Mouse (Mus musculus) heart, adult 9 months (tissue): ENCODE measurements at regions not wholly inside any gene's neighbourhood (a gene's known extent, or its start where the extent isn't known, plus 50 kb on each side); places are given as distances from the start of the nearest gene placed in this dataset.

Source experiments
- DNase-seq, 2 experiments: peaks; one replicate each; pipeline ENCODE4 v3.0.0; 2022; ENCODE audit warnings: low spot score in 2 of 2

DNA sequence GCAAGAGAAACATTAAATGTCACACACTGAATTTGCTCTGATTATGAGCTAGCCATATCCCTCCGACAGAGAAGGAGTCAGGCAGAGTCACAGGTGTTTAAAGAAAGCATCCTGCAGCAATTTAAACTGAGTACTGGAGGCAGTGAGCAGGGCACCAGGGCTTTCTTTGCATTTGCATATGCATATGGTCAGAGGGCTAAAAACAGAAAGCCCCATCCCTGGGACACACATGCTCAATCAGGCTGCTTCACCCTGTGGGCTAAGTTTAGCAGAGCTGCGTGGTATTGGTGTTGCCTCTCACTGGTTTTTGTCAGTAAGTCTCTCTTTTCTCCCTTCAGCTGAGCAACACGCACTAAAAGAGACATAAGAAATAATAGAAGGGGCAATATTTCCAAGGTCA, 289.9 kb upstream of the Rps6ka3 start:
- no peak for DNase-seq

DNA sequence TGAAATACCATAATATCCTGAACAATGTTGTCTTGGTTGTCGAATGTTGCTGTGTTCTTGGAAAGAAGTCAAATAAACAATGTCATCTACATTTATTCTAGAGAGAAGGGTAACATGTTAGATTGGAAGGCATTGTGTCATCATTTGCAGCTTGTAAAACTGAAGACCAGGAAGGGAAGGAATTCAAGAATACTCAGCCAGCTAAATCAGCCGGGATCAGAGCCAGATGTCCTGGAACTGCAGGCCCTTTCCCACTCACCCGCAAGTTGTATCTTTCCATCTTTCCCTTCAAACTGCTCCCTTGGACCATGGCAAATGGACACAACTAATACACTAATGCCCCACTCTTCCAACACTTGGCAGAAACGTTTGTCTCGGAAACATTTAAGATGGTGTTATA, 288.7 kb upstream of the Rps6ka3 start:
- no peak for DNase-seq

DNA sequence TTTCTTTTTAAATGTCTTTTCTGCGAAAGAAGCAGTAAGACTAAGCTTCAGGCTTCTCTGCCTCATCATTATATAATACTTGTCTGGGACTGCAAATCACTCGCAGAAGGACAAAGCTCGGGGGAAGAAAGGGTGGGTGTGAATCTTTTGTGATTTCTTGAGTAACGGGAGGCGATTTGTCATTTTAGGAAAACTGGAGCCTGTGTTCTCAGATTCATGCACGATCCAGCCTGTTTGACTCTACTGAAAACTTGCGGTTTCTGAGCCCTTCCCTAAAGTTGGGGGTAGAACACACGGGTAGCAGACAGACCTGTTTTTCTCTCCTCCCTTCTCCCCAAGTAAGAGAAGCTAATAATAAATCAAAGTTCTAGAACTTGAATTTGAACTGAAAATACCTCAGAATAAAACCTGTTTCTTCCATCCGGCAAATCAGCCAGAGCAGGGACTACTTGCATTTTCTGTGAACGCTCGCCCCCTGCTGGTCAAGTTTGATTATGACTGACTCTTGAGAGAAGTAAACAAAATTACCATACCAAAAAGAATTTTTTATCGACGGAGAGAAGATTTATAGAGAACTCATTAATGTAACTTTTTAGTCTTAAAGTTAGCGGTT, 288.2 kb upstream of the Rps6ka3 start:
- DNase-seq, result peak; percentile 0 to 39

DNA sequence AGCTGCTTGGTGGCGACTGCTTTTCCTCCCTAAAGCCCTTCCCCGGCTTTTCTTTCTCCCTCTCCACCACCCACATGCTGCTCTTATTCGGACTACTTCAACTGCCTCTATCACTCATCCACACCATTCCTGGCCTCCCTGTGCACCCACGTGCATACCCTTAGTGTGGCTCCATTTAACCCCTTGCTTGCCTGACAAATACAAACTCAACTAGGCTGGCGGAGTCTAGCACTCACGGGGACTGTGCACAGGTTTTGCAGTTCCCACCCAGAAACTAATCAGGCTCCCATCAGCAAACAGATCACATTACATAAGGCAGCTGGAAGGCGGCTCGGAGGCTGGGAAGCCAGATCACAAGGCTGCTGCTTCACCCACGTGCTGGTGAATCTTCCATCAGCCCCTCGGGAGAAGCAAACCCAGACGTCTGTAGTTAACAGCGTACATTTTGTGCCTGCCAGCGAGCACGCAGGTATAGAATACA, 287.0 kb upstream of the Rps6ka3 start:
- peak in 1 of 2 experiments; percentile 1 for DNase-seq

DNA sequence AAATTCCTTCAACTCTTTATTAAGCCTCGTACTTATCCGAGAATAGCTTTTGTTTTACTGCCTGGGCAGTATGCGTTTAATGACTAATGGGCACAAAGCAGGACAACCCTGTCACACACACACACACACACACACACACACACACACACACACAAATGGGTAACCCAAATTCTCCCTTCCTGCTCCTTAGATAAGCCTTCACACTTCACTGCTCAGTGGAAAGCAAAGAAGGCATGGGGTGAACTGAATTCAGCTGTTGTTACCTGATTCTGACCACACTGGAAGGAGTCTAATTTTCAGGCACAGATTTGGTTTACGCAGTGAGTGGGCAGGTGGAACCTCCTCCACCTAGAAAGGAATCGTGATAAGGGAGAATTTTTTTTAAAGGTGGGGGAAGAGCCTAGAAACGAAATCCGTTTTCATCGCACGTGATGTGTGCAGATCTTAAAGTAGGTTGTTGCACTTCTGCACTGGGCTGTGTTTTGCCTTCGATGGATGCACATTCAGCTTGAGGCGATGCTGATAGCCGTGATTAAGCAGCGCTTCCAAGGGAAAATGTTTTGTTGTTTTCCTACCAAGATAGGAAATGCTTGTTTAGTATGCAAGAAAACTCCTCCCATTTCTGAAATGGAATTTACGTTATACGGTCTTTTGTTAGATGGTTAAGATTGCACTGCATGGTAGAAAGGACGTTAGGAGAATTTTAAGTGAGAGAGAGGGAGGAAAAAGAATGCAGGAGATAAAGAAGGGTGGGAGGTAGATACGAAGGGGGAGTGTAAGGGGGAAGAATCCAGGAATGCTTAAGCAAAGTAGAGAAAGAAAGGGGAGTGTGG, 286.2 kb upstream of the Rps6ka3 start:
- DNase-seq, result no peak

DNA sequence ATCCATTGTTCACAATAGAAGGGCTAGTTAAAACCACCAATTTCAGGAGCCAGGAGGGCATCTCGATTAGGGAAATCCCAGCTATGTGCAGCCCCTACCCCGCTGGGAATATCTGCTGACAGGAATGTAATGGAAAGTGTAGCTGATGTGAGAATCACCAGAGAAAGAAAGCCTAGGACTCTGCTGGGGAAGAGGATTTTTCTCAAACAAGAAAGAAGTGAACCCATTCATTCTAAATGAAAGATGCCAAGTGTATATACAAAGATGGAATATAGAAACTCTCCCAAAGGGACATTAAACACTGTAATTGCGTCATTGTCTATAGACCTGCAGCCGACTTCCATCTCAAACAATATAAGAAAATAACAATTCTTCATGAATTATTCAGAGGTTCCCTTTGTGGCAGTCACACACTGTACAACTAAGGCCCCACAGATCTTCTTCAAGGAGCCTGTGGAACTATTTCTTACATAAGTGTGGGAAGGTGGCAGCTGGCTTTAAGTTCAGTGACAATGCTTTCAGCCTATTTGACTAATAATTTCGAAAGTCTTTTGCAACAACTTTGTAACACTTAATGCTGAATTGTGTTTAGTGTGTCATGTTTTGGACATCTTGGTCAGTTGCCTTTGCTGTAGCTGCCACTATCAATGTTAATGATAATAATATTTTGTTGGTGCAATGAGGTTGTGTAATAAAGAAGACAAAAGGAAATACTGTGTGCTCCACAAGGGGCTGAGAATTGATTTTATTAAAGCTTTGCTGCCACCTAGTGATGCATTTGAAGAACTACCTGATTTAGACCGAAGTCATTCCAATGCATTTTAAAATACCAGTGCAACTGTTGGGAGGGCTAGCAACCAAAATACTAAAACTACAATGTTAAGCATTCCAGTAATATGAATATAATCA, 285.4 kb upstream of the Rps6ka3 start:
- no peak for DNase-seq

DNA sequence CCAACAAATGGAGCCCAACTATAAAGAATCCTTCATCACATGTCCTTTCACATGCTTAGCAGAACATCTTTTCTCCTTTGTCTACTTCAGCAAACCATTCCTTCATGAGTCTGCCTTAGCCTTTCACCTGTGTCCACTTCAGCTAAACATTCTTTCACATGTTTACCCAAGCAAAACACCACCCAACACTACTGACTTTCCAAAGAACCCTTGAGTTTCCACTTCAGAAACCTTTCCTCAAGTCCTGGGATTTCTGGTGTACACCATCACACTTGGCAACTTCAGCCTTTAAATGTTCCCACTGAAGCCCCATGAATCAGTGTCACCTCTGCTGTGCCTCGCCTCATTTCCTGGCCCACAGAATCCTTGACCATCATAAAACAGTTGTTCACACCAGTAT, 278.2 kb upstream of the Rps6ka3 start:
- DNase-seq, result no peak

DNA sequence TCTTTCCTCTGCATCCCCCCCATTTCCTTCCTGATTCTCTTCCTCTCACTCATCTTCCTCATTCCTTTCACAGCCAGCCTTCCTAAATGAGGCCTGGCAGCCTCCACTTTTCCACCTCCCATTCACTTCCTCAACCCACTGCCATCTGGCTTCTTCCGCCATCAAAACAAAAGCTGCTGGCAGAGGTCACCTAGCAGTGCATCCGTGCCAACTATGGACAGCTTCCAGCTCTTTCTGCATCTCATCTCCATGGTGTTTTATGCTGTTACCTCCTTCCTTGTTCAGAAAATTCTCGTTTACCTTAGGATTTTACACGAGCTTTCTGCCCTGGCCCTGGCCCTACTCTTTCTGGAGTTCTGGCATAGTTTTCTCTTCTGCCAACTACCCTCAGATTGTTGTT, 262.9 kb upstream of the Rps6ka3 start:
- no peak for DNase-seq

DNA sequence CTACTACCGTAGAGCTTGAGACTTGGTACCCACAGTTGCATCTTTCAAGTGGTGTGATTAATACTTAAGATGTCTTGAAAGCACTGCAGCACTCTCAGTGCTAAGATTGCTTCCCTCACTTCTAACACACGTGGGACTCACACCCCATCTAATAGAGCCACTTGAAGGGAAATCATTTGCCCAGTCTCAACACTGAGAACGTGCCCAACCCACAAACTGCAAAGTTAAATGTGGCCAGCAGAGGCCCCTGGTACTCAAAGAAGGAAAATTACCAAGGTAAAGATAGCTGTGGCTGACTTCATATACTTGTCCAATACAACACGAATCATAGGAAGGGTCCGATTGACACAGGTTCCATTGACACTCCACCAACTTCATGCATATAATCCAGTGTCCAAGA, 238.4 kb upstream of the Rps6ka3 start:
- DNase-seq, result no peak

DNA sequence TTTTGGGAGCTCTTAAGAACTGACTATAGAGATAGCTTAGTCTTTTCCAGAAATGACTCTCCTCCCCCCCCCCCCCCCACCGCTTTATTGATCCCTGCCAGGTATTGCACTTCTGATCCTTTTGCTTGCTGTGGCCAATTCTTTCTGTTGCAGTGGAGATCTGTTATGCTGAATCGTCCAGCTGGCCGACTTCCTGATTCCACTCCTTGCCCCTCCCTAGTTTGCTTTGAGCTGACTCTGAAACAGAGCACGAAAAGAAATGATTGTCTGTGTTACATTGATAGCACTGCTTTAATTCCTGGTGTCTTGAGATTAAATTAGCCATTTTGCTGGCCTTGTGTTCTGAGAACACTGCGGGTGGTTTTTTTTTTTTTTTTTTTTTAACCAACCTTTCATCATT, 233.5 kb upstream of the Rps6ka3 start:
- DNase-seq, result no peak

DNA sequence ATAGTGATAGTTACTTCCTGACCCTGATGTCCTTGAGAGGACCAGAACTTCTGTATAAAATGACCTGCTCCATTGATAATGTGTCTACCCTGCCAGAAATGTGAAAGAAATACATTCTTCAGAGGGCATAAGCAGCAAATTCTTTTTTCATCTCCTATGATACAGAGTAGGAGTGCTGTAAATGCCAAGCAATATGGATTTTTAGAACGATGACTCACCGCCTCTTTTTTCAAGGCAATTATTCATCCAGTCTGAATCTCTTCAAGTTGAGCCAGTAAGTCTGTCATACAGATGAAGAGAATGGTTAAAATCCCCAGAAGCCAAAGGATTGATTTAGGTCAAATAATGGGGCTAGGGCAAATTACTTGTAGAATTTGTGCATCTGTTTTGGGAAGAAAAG, 225.4 kb upstream of the Rps6ka3 start:
- no peak for DNase-seq

DNA sequence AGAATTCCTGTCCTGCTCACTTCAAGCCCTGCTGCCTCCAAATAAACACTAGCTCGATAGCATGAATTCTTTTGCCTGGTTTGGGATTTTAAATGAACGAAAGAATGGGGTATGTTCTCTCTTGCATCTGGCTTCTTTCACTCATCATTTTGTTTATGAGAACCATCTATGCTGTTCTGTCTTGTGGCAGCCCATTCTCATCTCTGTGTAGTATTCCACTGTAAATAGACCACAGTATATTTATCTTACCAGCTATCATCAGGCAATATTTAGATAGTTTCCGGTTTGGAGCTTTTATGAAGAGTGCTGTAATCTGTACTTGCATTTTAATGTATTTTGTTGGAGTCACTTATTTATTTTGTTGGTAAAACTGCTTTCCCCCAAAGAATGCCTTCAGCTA, 222.4 kb upstream of the Rps6ka3 start:
- DNase-seq, result no peak

DNA sequence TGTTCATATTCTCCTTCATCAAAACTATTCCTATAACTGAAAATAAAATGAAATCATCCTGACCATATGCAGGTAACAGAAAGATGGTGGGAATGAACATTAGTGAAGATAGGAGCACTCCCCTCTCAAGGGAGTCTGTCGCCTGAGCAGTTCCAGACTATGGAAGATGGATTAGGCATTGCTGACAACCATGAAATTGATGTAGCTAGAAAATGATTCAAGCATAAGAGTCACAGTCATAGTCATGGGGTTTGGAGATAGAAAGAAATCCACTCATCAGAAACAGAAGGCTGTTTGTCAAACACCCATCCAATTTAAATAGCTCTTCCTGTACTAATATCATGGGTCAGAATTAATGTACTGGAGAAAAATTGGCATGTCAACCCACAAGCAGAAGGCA, 191.2 kb upstream of the Rps6ka3 start:
- DNase-seq, result no peak

DNA sequence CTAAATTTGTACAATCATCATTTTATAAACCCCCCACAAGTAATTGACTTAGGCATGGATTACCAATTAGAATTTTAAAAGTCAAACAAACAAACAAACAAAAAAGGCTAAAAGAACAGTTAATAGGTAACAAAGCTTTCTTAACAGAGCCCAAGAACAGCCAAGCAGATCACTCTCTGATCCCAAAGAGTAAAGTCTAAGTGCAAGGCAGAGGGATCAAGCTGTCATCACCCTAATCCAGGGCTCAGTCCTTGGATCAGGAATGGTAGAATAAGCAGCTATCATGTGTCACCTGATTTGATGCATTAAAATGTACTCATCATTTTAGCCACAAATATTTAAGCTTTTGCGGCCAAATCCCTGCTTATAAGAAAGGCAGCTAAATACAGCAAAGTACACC, 183.8 kb upstream of the Rps6ka3 start:
- no peak for DNase-seq

DNA sequence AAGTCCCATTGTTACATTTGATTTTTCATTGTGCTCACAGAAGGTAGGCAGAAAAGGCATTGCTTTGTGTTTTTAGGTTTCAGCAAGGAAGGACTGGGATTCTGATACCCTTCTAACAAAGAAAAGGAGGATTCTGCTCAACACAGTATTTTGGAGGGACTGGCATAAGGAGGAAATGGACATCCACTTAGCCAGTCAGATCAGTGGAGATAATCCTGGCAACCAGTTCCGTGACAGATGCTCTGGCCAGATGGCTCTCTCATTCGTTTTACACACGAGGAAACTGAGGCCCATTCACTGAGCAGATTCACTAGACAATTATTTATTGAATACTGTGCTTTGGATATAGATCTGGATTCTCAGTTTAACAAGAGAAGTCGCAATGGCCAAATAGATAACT, 178.2 kb upstream of the Rps6ka3 start:
- DNase-seq, result no peak

DNA sequence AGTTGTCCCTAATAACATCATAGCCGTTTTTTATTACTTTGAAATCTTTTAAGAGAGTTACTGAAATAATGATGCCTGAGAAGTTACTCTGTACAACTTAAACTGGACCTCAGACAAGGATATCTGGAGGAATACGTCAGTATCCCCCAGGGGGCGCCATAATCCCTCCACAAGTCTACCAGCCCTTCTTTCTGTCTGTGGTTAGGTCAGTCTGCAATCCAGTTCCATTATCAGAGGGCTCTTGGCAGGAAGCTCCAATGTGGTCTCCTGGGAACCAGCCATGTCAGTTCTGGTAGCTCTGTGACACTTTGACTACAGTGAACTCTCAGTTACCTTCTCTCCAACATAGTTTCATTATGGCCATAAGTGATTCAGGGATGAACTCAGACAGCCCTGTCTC, 166.7 kb upstream of the Rps6ka3 start:
- peak; percentile 21 to 63 for DNase-seq

DNA sequence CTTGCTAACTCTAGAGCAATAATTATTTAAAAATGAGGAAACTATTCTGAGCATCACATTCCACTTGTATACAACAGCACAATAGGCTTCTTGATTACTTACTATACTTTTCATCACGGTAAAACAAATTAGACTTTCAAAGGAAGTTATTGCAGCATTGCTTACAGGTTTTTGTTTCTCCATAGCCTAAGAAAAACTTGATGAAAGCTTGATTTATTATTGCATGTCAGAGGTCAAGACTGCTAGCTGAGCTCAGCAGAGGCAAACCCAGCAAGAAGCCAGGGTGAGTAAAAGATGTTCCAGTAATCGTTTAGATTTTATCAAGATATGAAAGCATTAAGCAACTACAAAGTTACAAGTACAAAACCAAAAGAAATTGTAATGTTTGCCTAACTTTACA, 162.2 kb upstream of the Rps6ka3 start:
- DNase-seq, result no peak

DNA sequence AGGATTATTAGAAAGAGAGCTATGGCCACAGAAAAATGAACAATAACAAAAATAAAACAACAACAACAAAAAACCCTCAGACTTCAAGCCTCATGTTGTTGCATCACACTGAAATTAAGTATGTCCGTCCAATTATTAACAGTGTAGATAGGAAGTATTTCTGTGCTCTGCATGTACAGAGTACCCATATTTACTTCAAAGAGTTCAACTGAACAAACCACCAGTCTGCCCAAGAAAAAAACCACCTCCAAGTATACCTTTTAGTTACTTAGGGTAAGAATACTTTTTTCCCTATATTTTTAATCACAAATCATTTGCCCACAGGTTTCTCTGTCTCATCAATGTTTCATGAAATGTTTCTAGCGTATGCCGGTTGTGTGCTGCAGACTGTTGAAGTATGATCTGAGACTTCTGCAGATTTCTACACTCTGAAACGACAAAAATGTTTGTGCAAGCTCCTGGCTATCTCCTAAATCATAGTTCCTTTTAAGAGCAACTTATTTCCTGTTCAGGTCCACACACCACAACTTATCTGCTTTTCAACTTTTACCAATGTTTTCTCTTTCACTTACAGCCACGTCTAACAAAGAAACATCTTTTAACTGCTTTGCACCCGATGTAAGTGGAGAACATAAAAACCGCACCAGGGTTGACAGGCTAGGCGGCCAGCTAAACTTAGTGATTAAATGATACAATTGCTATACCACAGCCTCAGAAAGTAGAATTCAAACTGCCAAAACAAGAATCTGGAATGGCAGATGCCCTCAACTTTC, 154.2 kb upstream of the Rps6ka3 start:
- no peak for DNase-seq

DNA sequence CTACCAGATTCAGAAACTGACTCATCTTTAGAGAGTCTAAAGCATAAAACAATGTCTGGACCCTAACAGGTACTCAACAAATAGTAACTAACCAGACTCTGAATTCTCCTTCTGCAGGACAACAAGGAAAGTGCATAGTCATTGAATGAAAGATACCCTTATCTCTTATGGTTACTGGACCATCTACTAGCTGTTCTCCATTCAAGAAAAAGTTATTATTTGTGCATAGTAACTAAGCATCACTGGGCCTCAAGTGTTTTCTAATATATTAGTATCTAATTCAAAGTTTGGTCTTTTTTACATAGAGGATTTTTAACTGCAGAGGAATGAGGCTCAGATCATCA, 153.7 kb upstream of the Rps6ka3 start:
- no peak for DNase-seq

DNA sequence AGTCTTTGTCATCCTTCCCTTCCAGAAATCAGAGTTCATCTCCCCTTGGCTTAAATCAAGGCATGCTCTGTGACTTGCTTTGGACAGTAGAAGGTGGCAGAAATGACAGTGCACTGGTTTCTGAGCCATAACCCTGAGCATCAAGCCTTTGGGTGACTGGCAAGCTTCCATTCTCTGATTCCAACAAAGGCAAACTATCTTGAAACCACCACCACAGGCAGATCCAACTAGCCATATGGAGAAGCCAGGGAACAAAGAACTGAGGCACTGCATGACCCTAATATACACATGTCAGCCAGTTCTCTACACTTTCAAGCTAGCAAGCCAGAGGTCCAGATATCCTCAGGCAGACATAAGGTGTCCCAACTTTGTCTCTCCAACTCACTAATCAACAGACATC, 151.2 kb upstream of the Rps6ka3 start:
- no peak for DNase-seq

DNA sequence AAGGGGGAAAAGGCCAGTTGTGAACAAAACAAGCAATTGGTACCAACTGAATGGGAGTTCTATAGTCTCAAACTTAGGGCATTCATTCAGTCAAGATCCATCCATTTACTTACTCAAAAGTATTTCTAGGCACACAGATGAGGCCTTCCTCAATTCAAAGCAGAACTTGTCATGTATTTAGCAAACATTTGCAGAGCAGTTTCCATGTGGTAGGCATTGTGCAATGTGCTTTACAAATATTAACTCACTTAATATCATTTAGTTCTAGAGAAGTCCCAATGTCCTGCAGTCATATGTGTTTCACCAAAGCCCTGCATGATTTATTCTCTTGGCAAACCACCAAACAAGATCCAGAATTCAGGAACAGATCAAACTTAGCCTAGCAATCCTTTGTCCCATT, 148.8 kb upstream of the Rps6ka3 start:
- no peak for DNase-seq

DNA sequence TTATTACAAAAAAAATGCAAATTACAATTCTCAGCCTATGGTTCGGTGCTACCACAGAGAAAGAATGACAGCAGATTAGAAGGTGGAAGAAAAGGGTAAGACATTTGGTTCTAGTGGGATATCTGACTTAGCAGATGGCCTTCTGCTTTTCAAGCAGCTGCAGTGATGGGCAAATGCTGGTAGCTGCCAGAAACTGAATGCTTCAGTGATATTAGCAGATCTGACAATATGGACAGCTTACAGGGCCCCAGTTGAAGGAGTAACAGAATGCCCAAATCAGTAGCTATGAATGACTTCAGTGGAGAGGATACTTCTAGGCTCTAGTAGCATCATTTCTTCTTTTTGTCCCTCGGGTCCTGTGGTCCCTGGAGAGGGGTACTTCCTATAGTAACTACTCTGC, 143.9 kb upstream of the Rps6ka3 start:
- no peak for DNase-seq
